In genomic region chr9:59071220-59071977, GRCm38 (mm10) we compare ENCODE assay signal across 9 mouse cellular contexts. TPM values are rescaled to one million over a fixed set of nuclear protein-coding genes. Genes with fewer than 3 reads are reported as not detected.
DNase-seq lines count a peak whose midpoint lies in the region.
"Had no signal": no experiment of that assay in that cellular context is flagged by ENCODE, and none has a peak within 500 bp of the region (broad histone marks: within the 10 kb centered on the region; RNA-seq: fewer than 3 reads in every experiment).

No protein-coding gene starts in this region.

- H3K27me3 ChIP-seq in limb, embryonic 10.5 days (ENCODE audit: low read depth, poor library complexity, severe bottlenecking) = no peaks in the 10 kb centered on the region
- H3K27me3 ChIP-seq: limb, embryonic 15.5 days had no signal

- H3K27ac ChIP-seq in limb, embryonic 10.5 days = peak overlapping the region; percentile 10; the same call in 1 of the 2 replicates

- no peak overlapping the region for H3K4me3 ChIP-seq in limb, embryonic 10.5 days
- H3K4me3 ChIP-seq: limb, embryonic 15.5 days had no signal

- peaks cover 32% of the 10 kb centered on the region for H3K4me1 ChIP-seq in limb, embryonic 10.5 days

- WGBS in limb, embryonic 10.5 days = 55% methylated on average over 7 of the region's 7 CpGs

- H3K36me3 ChIP-seq in limb, embryonic 10.5 days = no peaks in the 10 kb centered on the region
- H3K36me3 ChIP-seq: limb, embryonic 15.5 days had no signal

- H3K9me3 ChIP-seq in limb, embryonic 10.5 days (replicated peaks) = no peaks in the 10 kb centered on the region
- H3K9me3 ChIP-seq: limb, embryonic 15.5 days had no signal

- peak; percentile 40 to 66 for DNase-seq in adrenal gland, adult (ENCODE audit: inconsistent age in 2 of 2, low spot score in 1 of 2)
- no peak for DNase-seq in adrenal gland, adult 18-20 months (ENCODE audit: low spot score in 2 of 2)
- DNase-seq in retina, embryonic 14.5 days (ENCODE audit: low spot score) = peak; percentile 44
- DNase-seq in retina, postnatal 1 day = no peak
- no peak for DNase-seq in limb, embryonic 10.5 days (ENCODE audit: low spot score)
- no peak for DNase-seq in adipocyte (ENCODE audit: low spot score)
- no peak for DNase-seq in spleen, postnatal 4 days (ENCODE audit: low spot score in 2 of 2)
- no peak for DNase-seq in thymus, postnatal 10 days (ENCODE audit: low spot score in 2 of 2)

RNA-seq across cellular contexts. Expression of gene Neo1, which starts 35.2 kb away (rescaled TPM):
- 10 to 100 TPM; 44.5 to 52.7 TPM for total RNA-seq in adrenal gland, adult 18-20 months (2021)
- polyA plus RNA-seq in limb, embryonic 10.5 days (2016; fragmentation: Nextera tagmentation; extraction: Ambion mirVana) = 27.3 and 37.2 TPM in 2 replicates

Comparison
In these comparisons a context has a peak if more than half of its experiments do, and no peak if none do; other contexts are left out.
1. DNase-seq: peak in adrenal gland, adult (2 of 2) and retina, embryonic 14.5 days (single experiment); none in adrenal gland, adult 18-20 months (0 of 2), retina, postnatal 1 day (single experiment), limb, embryonic 10.5 days (single experiment), adipocyte (single experiment), spleen, postnatal 4 days (0 of 2) and thymus, postnatal 10 days (0 of 2).